Mouse (Mus musculus): ENCODE results near the gene Fam162a.

DNA sequence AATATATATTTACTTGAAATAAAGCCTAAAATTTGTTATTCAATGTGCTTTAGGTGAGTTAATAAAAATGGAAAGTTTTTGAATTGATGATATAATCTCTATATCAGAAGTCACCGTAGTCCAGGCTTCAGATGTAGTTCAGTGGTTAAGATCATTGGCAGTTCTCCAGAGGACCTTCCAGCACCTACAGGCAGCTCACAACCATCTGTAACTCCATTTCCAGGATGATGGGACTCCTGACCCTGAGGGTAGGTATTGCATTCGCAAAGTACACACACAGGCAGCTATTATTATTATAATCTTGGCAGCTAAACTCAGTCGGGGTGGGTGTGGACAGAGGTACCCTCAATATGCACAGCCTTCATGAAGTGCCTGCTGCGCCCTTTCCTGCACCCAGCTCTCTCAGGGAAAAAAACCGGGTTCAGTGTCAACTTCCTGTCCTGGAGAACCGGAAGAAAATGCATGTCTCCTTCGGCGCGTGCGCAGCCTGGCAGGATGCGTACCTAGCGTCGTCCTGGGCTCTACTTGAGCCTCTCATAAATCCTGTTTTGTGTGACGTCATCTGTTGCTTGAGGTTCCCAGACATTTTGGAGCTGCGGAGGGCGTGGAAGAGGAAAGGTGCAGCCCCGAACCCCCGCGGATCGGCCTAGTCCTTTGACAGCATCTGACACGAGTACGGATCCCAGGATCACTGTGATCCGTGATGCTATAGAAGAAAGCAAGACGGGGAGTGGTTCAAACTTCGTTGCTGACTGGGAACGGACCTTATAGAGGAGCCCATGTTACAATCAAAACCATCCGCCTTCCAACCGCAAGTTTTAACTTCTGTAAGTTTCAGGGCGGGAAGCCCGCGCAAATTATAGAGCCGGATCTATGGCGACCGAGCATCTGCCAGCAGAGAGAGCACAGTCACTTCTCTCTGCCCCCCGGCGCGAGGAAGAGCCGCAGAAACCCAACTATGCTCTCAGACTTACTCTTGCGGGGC is 30.5 kb downstream of the Fam162a start, which contains the start of gene Wdr5b:
- no peak for TF ChIP-seq GATA1 (IDR thresholded peaks at IDR 0.05; ENCODE audit: borderline replicate concordance, low read length)
- TF ChIP-seq FLI1 (IDR thresholded peaks at IDR 0.05; ENCODE audit: low read length), result no peak

Data from megakaryocyte, embryonic 14.5 days (primary cell).